Mouse (Mus musculus) midbrain, embryonic 12.5 days (tissue): Measurements from ENCODE around the gene Arhgap42. TPM values are rescaled to one million over a fixed set of nuclear protein-coding genes. Genes with fewer than 3 reads are reported as not detected.

Source experiments
- ATAC-seq: fragments of 200-750 bp; cut with Nextera tagmentation; 2 replicates; pipeline ENCODE4 v1.8.0; 2017; ENCODE audit warnings: low read depth, moderate TSS enrichment, moderate library complexity; ENCODE audit not compliant: low FRiP score
- H3K27ac ChIP-seq: fragments of 300-500 bp; sonication (generic); replicated peaks from 2 replicates; pipeline ENCODE4 v1.5.1; 2016; ENCODE audit warnings: mild to moderate bottlenecking
- H3K27me3 ChIP-seq: fragments of 300-500 bp; sonication (generic); 2 replicates; pipeline ENCODE4 v1.6.1; 2016; ENCODE audit warnings: mild to moderate bottlenecking
- H3K36me3 ChIP-seq: fragments of 300-500 bp; sonication (generic); 2 replicates; pipeline ENCODE4 v1.6.1; 2016
- H3K4me1 ChIP-seq: fragments of 300-500 bp; sonication (generic); 2 replicates; pipeline ENCODE4 v1.6.1; 2016
- H3K4me2 ChIP-seq: fragments of 300-500 bp; sonication (generic); replicated peaks from 2 replicates; pipeline ENCODE4 v1.6.1; 2016; ENCODE audit warnings: mild to moderate bottlenecking, moderate library complexity
- H3K4me3 ChIP-seq: fragments of 300-500 bp; sonication (generic); 2 replicates; pipeline ENCODE4 v1.5.1; 2016; ENCODE audit warnings: mild to moderate bottlenecking
- H3K9ac ChIP-seq: fragments of 300-500 bp; sonication (generic); replicated peaks from 2 replicates; pipeline ENCODE4 v1.6.1; 2016; ENCODE audit warnings: mild to moderate bottlenecking, moderate library complexity
- H3K9me3 ChIP-seq: fragments of 300-500 bp; sonication (generic); 2 replicates; pipeline ENCODE4 v1.6.1; 2016; ENCODE audit warnings: mild to moderate bottlenecking
- WGBS: fragments of 180-500 bp; shearing (Covaris S2); methylation state at CpG from one replicate; pipeline ENCODE4 v1.1.7; 2016; 5-methylcytosine and 5-hydroxymethylcytosine counted together
- polyA plus RNA-seq: library from polyadenylated mRNA; unstranded; fragments of >200 nt; fragmentation: Nextera tagmentation; extraction: Ambion mirVana; gene quantifications from 2 replicates; pipeline ENCODE4 v1.2.1, GENCODE M21; 2016

Gene Arhgap42
- polyA plus RNA-seq, 1 experiment from 2014 or later, result 24.4 TPM

GRCm38 (mm10) chr9:9127041-9127755 is 111.7 kb downstream of the Arhgap42 start:
- Histone ChIP-seq H3K27ac (no peak overlapping the region), H3K4me3 (no peak overlapping the region), H3K4me2 (no peak overlapping the region), H3K36me3 (no peaks in the 10 kb centered on the region), H3K27me3 (no peaks in the 10 kb centered on the region), H3K9ac (no peak overlapping the region), H3K4me1 (no peaks in the 10 kb centered on the region), H3K9me3 (no peaks in the 10 kb centered on the region)
- ATAC-seq, result no peak
- 54% methylated on average over 4 of the region's 4 CpGs for WGBS

GRCm38 (mm10) chr9:9124156-9124555 is 114.7 kb downstream of the Arhgap42 start:
- no peak overlapping the region for H3K4me3 ChIP-seq
- WGBS, result 89% methylated on average over 2 of the region's 2 CpGs
- no peaks in the 10 kb centered on the region for H3K27me3 ChIP-seq
- no peak overlapping the region for H3K4me2 ChIP-seq
- H3K9me3 ChIP-seq, result no peaks in the 10 kb centered on the region
- no peaks in the 10 kb centered on the region for H3K36me3 ChIP-seq
- no peak overlapping the region for H3K9ac ChIP-seq
- no peak overlapping the region for H3K27ac ChIP-seq
- ATAC-seq, result no peak
- H3K4me1 ChIP-seq, result no peaks in the 10 kb centered on the region

GRCm38 (mm10) chr9:9114266-9114665 is 124.6 kb downstream of the Arhgap42 start:
- H3K36me3 ChIP-seq, result no peaks in the 10 kb centered on the region
- no peak overlapping the region for H3K4me3 ChIP-seq
- H3K27ac ChIP-seq, result no peak overlapping the region
- no peaks in the 10 kb centered on the region for H3K27me3 ChIP-seq
- H3K9ac ChIP-seq, result no peak overlapping the region
- 0 out of 2 replicates have a peak, but pooled peaks cover 2% of the 10 kb centered on the region for H3K4me1 ChIP-seq
- H3K9me3 ChIP-seq, result no peaks in the 10 kb centered on the region
- WGBS, result 63% methylated on average over 3 of the region's 3 CpGs
- ATAC-seq, result 0 out of 2 replicates have a peak, but pooled peaks have one; percentile 52
- no peak overlapping the region for H3K4me2 ChIP-seq

GRCm38 (mm10) chr9:9113847-9114246 is 125.1 kb downstream of the Arhgap42 start:
- Histone ChIP-seq H3K4me1 (0 out of 2 replicates have a peak, but pooled peaks cover 2% of the 10 kb centered on the region), H3K9ac (no peak overlapping the region), H3K36me3 (no peaks in the 10 kb centered on the region), H3K4me3 (no peak overlapping the region), H3K27me3 (no peaks in the 10 kb centered on the region), H3K9me3 (no peaks in the 10 kb centered on the region), H3K27ac (no peak overlapping the region), H3K4me2 (no peak overlapping the region)
- WGBS, result 75% methylated on average over 1 of the region's 1 CpGs
- ATAC-seq, result no peak

- H3K9me3 ChIP-seq, result no peaks in the 10 kb centered on the region
- no peak overlapping the region for H3K27ac ChIP-seq
- no peaks in the 10 kb centered on the region for H3K27me3 ChIP-seq
- ATAC-seq, result no peak
- no peak overlapping the region for H3K9ac ChIP-seq
- no peak overlapping the region for H3K4me3 ChIP-seq
- no peak overlapping the region for H3K4me2 ChIP-seq
- 90% methylated on average over 4 of the region's 4 CpGs for WGBS
- H3K36me3 ChIP-seq, result no peaks in the 10 kb centered on the region
- H3K4me1 ChIP-seq, result 0 out of 2 replicates have a peak, but pooled peaks cover 2% of the 10 kb centered on the region
Observed at GRCm38 (mm10) chr9:9112921-9113320, 126.0 kb downstream of the Arhgap42 start.

GRCm38 (mm10) chr9:9107697-9108096 is 131.2 kb downstream of the Arhgap42 start:
- Histone ChIP-seq H3K27me3 (no peaks in the 10 kb centered on the region), H3K27ac (no peak overlapping the region), H3K9me3 (no peaks in the 10 kb centered on the region), H3K4me3 (no peak overlapping the region), H3K36me3 (no peaks in the 10 kb centered on the region), H3K4me1 (no peaks in the 10 kb centered on the region), H3K4me2 (no peak overlapping the region), H3K9ac (no peak overlapping the region)
- no peak for ATAC-seq

- Histone ChIP-seq H3K4me1 (no peaks in the 10 kb centered on the region), H3K27me3 (no peaks in the 10 kb centered on the region), H3K36me3 (no peaks in the 10 kb centered on the region), H3K9ac (no peak overlapping the region), H3K4me2 (no peak overlapping the region), H3K9me3 (no peaks in the 10 kb centered on the region), H3K4me3 (no peak overlapping the region), H3K27ac (no peak overlapping the region)
- no peak for ATAC-seq
- 92% methylated on average over 3 of the region's 3 CpGs for WGBS
Observed at GRCm38 (mm10) chr9:9104761-9105160, 134.1 kb downstream of the Arhgap42 start.

GRCm38 (mm10) chr9:9102158-9102514 is 136.8 kb downstream of the Arhgap42 start:
- H3K4me2 ChIP-seq, result no peak overlapping the region
- no peak for ATAC-seq
- H3K27ac ChIP-seq, result no peak overlapping the region
- H3K4me3 ChIP-seq, result no peak overlapping the region
- no peaks in the 10 kb centered on the region for H3K9me3 ChIP-seq
- no peak overlapping the region for H3K9ac ChIP-seq
- no peaks in the 10 kb centered on the region for H3K36me3 ChIP-seq
- WGBS, result 93% methylated on average over 2 of the region's 2 CpGs
- H3K27me3 ChIP-seq, result no peaks in the 10 kb centered on the region
- no peaks in the 10 kb centered on the region for H3K4me1 ChIP-seq

GRCm38 (mm10) chr9:9101482-9102157 is 137.3 kb downstream of the Arhgap42 start:
- Histone ChIP-seq H3K27me3 (no peaks in the 10 kb centered on the region), H3K4me2 (no peak overlapping the region), H3K9ac (no peak overlapping the region), H3K4me1 (no peaks in the 10 kb centered on the region), H3K9me3 (no peaks in the 10 kb centered on the region), H3K36me3 (no peaks in the 10 kb centered on the region), H3K27ac (no peak overlapping the region), H3K4me3 (no peak overlapping the region)
- no peak for ATAC-seq
- WGBS, result 83% methylated on average over 12 of the region's 12 CpGs

- no peaks in the 10 kb centered on the region for H3K27me3 ChIP-seq
- H3K36me3 ChIP-seq, result no peaks in the 10 kb centered on the region
- no peak for ATAC-seq
- no peak overlapping the region for H3K4me3 ChIP-seq
- no peak overlapping the region for H3K27ac ChIP-seq
- H3K4me1 ChIP-seq, result no peaks in the 10 kb centered on the region
- 89% methylated on average over 4 of the region's 4 CpGs for WGBS
- H3K9ac ChIP-seq, result no peak overlapping the region
- H3K9me3 ChIP-seq, result no peaks in the 10 kb centered on the region
- no peak overlapping the region for H3K4me2 ChIP-seq
Observed at GRCm38 (mm10) chr9:9101055-9101454, 137.8 kb downstream of the Arhgap42 start.

GRCm38 (mm10) chr9:9097835-9098234 is 141.1 kb downstream of the Arhgap42 start:
- H3K4me2 ChIP-seq, result no peak overlapping the region
- no peaks in the 10 kb centered on the region for H3K36me3 ChIP-seq
- H3K9ac ChIP-seq, result no peak overlapping the region
- WGBS, result 92% methylated on average over 4 of the region's 4 CpGs
- H3K9me3 ChIP-seq, result no peaks in the 10 kb centered on the region
- no peak overlapping the region for H3K4me3 ChIP-seq
- H3K27me3 ChIP-seq, result no peaks in the 10 kb centered on the region
- H3K4me1 ChIP-seq, result no peaks in the 10 kb centered on the region
- H3K27ac ChIP-seq, result no peak overlapping the region
- no peak for ATAC-seq

GRCm38 (mm10) chr9:9096761-9097160 is 142.1 kb downstream of the Arhgap42 start:
- no peak overlapping the region for H3K4me2 ChIP-seq
- WGBS, result 91% methylated on average over 1 of the region's 1 CpGs
- H3K9ac ChIP-seq, result no peak overlapping the region
- no peaks in the 10 kb centered on the region for H3K27me3 ChIP-seq
- H3K4me1 ChIP-seq, result no peaks in the 10 kb centered on the region
- H3K36me3 ChIP-seq, result no peaks in the 10 kb centered on the region
- H3K27ac ChIP-seq, result no peak overlapping the region
- H3K9me3 ChIP-seq, result no peaks in the 10 kb centered on the region
- no peak overlapping the region for H3K4me3 ChIP-seq
- ATAC-seq, result no peak
